Mouse (Mus musculus) spleen, adult 2 months (tissue): Measurements from ENCODE around the gene Gpatch8.

Experiments
- CTCF ChIP-seq: fragments of 200-500 bp; IDR thresholded peaks from 2 replicates; pipeline ENCODE4 v1.5.1; 2011; ENCODE audit warnings: mild to moderate bottlenecking, inconsistent platforms; ENCODE audit not compliant: insufficient read depth, insufficient read length, insufficient replicate concordance; ENCODE audit errors: extremely low read depth
- POLR2A ChIP-seq: fragments of 200-500 bp; IDR thresholded peaks from 2 replicates; pipeline ENCODE4 v1.6.1; 2011; ENCODE audit warnings: low read depth, low read length, inconsistent platforms

DNA sequence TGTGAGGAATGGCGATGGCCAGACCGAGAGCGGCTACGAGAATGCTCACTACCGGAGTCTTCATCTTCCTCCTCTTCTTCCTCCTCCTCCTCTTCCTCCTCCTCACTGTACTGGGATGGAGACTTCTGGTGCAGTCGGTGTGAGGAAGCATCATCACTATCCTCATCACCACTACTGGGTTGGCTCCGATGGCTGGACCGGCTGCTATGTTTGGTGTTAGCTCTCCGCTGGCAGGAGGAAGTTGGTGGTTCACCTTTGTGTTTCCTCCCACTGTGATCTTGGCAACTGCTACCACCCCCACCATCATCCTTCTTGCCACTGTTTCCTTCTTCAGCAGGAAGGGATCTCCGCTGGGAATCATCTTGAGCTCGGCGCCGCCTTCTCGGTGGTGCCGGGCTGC lies 76.1 kb downstream of the Gpatch8 start:
- TF ChIP-seq CTCF: no peak
- TF ChIP-seq POLR2A: no peak
